Mouse (Mus musculus): ENCODE measurements around the gene Colgalt1.

Colgalt1 gene

GRCm38 (mm10) chr8:71668220-71668975 is 57.6 kb downstream of the Colgalt1 start:
- DNase-seq (ENCODE audit: low read depth) = no peak

DNA sequence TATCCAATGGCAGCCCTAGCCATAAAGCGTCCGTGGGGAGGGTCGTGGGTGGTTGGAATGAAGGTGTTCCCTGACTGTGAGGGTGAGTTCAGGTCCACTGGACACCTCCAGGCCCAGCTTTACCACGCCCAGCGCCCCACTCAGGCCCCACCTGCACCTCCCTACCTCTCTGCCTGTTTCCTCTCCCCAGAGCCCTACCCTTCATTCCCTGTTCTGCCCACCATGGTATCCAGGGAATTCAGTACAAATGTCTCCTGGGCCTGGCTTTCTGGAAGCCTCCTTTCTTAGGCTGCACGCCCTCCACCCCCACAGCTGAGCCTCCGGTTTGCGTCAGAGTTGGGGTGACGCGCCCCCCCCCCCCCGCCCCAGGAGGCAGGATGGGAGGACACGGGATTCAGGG is 59.4 kb downstream of the Colgalt1 start:
- DNase-seq (ENCODE audit: low read depth) = no peak

DNA sequence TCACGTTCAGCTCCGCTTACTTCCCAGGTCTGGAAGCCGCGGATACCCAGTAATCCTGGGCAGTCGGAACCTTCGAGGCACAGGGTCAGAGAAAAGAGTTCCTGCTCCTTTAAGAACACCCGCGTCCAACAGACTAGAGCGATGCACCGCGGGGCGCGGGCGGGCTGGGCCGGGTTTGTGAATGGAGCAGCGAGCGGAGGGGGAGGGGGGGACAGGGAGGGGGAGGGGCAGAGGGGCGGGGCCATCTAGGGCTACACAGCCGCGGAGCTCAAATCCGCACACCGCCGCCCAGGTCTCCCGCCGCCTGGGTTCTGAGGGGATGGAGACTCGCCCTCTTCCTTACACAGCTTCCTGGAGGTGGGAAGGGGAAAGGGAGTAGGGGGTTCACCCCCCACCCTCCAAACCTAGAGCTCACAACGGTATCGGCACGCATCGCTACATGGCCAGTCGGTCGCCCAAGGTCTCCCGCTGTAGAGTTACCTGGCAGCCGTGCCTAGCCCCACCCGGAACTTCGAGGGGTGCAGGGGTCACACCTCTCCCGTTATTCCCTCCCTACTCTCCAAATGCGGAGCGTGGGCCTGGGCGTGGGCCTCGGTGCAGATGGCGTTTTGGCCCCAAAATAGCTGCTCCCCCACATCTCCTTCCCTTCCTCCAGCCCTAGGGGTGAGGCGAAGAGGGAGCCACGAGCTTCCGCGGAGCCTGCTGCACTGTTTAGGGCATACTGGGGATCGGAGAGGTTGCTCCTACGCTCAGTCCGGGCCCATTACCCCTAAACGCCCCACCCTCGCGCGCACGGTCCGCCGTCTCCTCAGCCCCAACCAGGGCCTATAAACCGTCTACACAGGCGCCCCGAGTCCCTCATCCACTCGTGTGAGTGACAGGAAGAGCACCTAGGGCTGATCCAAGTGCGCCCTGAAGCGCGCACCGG is 60.1 kb downstream of the Colgalt1 start:
- no peak for DNase-seq (ENCODE audit: low read depth)

GRCm38 (mm10) chr8:71671549-71671965 is 60.8 kb downstream of the Colgalt1 start, which contains the start of gene Unc13a:
Gene Unc13a, minus strand, starts transcription at chr8:71671757.
- DNase-seq (ENCODE audit: low read depth) = no peak

DNA sequence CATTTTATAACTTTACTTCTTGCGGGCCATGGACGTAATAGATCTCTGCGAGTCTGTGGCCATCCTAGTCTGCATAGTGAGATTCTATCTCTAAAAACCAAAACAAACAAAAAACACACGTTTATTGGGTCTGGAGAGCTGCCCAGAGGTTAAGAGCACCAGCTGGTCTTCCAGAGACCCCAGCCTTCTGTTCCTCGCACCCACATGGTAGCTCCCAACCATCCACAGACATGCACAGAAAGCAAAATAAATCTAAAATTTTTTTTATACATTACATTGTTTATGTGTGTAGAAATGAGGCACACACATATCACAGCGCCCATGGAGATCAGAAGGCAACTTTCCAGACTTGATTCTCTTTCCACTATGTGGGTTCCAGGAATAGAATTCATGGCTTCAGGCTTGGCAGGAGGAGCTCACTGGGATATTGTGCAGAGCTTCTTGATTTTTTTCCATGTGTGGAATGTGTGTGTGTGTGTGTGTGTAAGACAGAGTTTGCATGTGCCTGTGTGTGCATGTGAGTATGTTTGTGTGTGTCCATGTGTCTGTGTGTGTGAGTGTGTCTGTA is 61.5 kb downstream of the Colgalt1 start:
- no peak for DNase-seq (ENCODE audit: low read depth)

DNA sequence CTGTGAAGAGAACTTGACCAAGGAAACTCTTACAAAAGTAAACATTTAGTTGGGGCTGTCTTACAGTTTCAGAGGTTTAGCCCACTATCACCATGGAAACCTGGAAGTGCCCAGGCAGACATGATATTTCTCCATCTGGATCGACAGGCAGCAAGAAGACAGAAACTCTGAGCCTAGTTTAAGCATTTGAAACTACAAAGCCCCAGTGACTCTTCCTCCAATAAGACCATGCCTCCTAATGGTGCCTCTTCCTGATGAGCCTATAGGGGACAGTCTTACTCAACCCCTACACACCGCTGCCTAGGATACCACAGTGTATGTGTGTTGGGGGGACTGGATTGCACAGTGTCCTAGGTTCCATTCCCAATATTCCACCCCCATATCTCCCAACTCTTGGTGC is 63.3 kb downstream of the Colgalt1 start:
- DNase-seq (ENCODE audit: low read depth) = no peak
